Mouse (Mus musculus): Measurements from ENCODE around the gene Olfr1555-ps1. TPM values are rescaled to one million over a fixed set of nuclear protein-coding genes. Genes with fewer than 3 reads are reported as not detected.

Gene Olfr1555-ps1
- polyA plus RNA-seq, 1 experiment from 2014 or later = not detected

Other genes starting within 250 kb of the Olfr1555-ps1 start
- 4.7 and 5.6 TPM in 2 replicates for gene Osbp, start 204.2 kb downstream of the Olfr1555-ps1 start, polyA plus RNA-seq (2015; fragmentation: Nextera tagmentation; extraction: Ambion mirVana)
- 0.03 TPM in 1 of 2 replicates, not detected in the other for gene Olfr1423, start 128.8 kb downstream of the Olfr1555-ps1 start, polyA plus RNA-seq (2015; fragmentation: Nextera tagmentation; extraction: Ambion mirVana)
- gene Olfr1424, start 107.4 kb downstream of the Olfr1555-ps1 start, polyA plus RNA-seq (2015; fragmentation: Nextera tagmentation; extraction: Ambion mirVana) = not detected in 2 replicates
- gene Olfr1425, start 92.4 kb downstream of the Olfr1555-ps1 start, polyA plus RNA-seq (2015; fragmentation: Nextera tagmentation; extraction: Ambion mirVana) = not detected in 2 replicates
- gene Olfr1426, start 78.1 kb downstream of the Olfr1555-ps1 start, polyA plus RNA-seq (2015; fragmentation: Nextera tagmentation; extraction: Ambion mirVana) = not detected in 2 replicates
- not detected in 2 replicates for gene Olfr1427, start 66.8 kb downstream of the Olfr1555-ps1 start, polyA plus RNA-seq (2015; fragmentation: Nextera tagmentation; extraction: Ambion mirVana)
- not detected in 2 replicates for gene Olfr1428, start 54.2 kb downstream of the Olfr1555-ps1 start, polyA plus RNA-seq (2015; fragmentation: Nextera tagmentation; extraction: Ambion mirVana)
- gene Olfr76, start 46.9 kb downstream of the Olfr1555-ps1 start, polyA plus RNA-seq (2015; fragmentation: Nextera tagmentation; extraction: Ambion mirVana) = not detected in 2 replicates
- gene Olfr1431, start 30.5 kb upstream of the Olfr1555-ps1 start, polyA plus RNA-seq (2015; fragmentation: Nextera tagmentation; extraction: Ambion mirVana) = not detected in 2 replicates
- not detected in 2 replicates for gene Olfr1432, start 62.5 kb upstream of the Olfr1555-ps1 start, polyA plus RNA-seq (2015; fragmentation: Nextera tagmentation; extraction: Ambion mirVana)
- gene Olfr262, start 71.5 kb upstream of the Olfr1555-ps1 start, polyA plus RNA-seq (2015; fragmentation: Nextera tagmentation; extraction: Ambion mirVana) = not detected in 2 replicates
- not detected in 2 replicates for gene Olfr235, start 90.9 kb upstream of the Olfr1555-ps1 start, polyA plus RNA-seq (2015; fragmentation: Nextera tagmentation; extraction: Ambion mirVana)
- not detected in 2 replicates for gene Olfr1434, start 109.7 kb upstream of the Olfr1555-ps1 start, polyA plus RNA-seq (2015; fragmentation: Nextera tagmentation; extraction: Ambion mirVana)
- not detected in 2 replicates for gene Olfr1436, start 129.0 kb upstream of the Olfr1555-ps1 start, polyA plus RNA-seq (2015; fragmentation: Nextera tagmentation; extraction: Ambion mirVana)
- not detected in 2 replicates for gene Olfr1437, start 155.0 kb upstream of the Olfr1555-ps1 start, polyA plus RNA-seq (2015; fragmentation: Nextera tagmentation; extraction: Ambion mirVana)
- not detected in 2 replicates for gene Olfr1438-ps1, start 165.8 kb upstream of the Olfr1555-ps1 start, polyA plus RNA-seq (2015; fragmentation: Nextera tagmentation; extraction: Ambion mirVana)
- gene Olfr1440, start 217.2 kb upstream of the Olfr1555-ps1 start, polyA plus RNA-seq (2015; fragmentation: Nextera tagmentation; extraction: Ambion mirVana) = not detected in 2 replicates
- gene Olfr1441, start 247.3 kb upstream of the Olfr1555-ps1 start, polyA plus RNA-seq (2015; fragmentation: Nextera tagmentation; extraction: Ambion mirVana) = not detected in 2 replicates